Mouse (Mus musculus) testis, adult 2 months (tissue): Measurements from ENCODE around the gene Cd69.

ENCODE experiments used
- CTCF ChIP-seq: fragments of 200-500 bp; IDR thresholded peaks from 2 replicates; pipeline ENCODE4 v1.5.1; 2012; ENCODE audit warnings: low read depth, mild to moderate bottlenecking, inconsistent platforms, low read length, moderate library complexity; ENCODE audit not compliant: control insufficient read depth, insufficient read depth, insufficient replicate concordance
- POLR2A ChIP-seq: fragments of 200-500 bp; IDR thresholded peaks from 2 replicates; pipeline ENCODE4 v1.6.1; 2012; ENCODE audit warnings: low read depth, mild to moderate bottlenecking, inconsistent platforms, low read length, moderate library complexity; ENCODE audit not compliant: control insufficient read depth

DNA sequence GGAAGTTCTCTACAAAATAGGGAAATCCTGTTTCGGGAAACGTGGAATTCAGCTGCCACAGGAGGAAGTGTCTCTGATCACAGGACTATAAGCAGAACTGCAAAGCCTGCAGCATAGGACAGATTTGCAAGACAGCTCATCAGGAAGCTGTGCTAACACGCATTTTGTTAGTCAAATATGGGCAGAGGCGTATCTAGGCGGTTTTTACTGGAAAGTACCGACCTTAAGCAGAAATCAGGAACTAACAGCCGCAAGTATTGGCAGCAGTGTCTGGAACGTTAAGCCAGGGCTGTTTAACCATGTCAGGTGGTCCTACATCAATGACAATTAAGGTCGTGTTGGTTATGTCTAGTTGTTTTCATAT, 42.4 kb downstream of the Cd69 start:
- TF ChIP-seq POLR2A, result no peak
- TF ChIP-seq CTCF, result no peak
